Mouse (Mus musculus) kidney, postnatal 0 days (tissue): Measurements from ENCODE around the gene Map4k2. TPM values are rescaled to one million over a fixed set of nuclear protein-coding genes. Genes with fewer than 3 reads are reported as not detected.

Experiments
- ATAC-seq: fragments of 200-750 bp; cut with Nextera tagmentation; replicated peaks from 2 replicates; pipeline ENCODE4 v1.8.0; 2017; ENCODE audit warnings: low read depth, moderate number of reproducible peaks, moderate TSS enrichment, moderate library complexity; ENCODE audit not compliant: low FRiP score
- DNase-seq: peaks from one replicate; pipeline ENCODE4 v3.0.0-alpha.2; 2016; ENCODE audit warnings: low spot score
- H3K27ac ChIP-seq: fragments of 300-500 bp; sonication (generic); 2 replicates; pipeline ENCODE4 v1.5.1; 2014; ENCODE audit warnings: mild to moderate bottlenecking
- H3K27me3 ChIP-seq: fragments of 300-500 bp; sonication (generic); 2 replicates; pipeline ENCODE4 v1.6.1; 2014; ENCODE audit warnings: low read length, mixed read lengths; ENCODE audit not compliant: insufficient read depth
- H3K36me3 ChIP-seq: fragments of 300-500 bp; sonication (generic); 2 replicates; pipeline ENCODE4 v1.6.1; 2014; ENCODE audit warnings: low read length, mixed read lengths; ENCODE audit not compliant: insufficient read depth
- H3K4me1 ChIP-seq: fragments of 300-500 bp; sonication (generic); replicated peaks from 2 replicates; pipeline ENCODE4 v1.6.1; 2014; ENCODE audit warnings: antibody characterized with exemption, low read length, mixed read lengths; ENCODE audit not compliant: insufficient read depth
- H3K4me2 ChIP-seq: fragments of 300-500 bp; sonication (generic); 2 replicates; pipeline ENCODE4 v1.6.1; 2014; ENCODE audit warnings: mild to moderate bottlenecking, low read length, moderate library complexity, mixed read lengths
- H3K4me3 ChIP-seq: fragments of 300-500 bp; sonication (generic); replicated peaks from 2 replicates; pipeline ENCODE4 v1.5.1; 2014; ENCODE audit warnings: low read depth, low read length
- H3K9ac ChIP-seq: fragments of 300-500 bp; sonication (generic); 2 replicates; pipeline ENCODE4 v1.6.1; 2014; ENCODE audit warnings: low read depth, low read length
- H3K9me3 ChIP-seq: fragments of 300-500 bp; sonication (generic); replicated peaks from 2 replicates; pipeline ENCODE4 v1.6.1; 2016; ENCODE audit warnings: low read length, inconsistent platforms, mixed read lengths
- CTCF ChIP-seq: IDR thresholded peaks from 2 replicates; pipeline ENCODE4 v1.5.1; 2016; ENCODE audit warnings: antibody characterized with exemption, low read depth, mild to moderate bottlenecking, moderate library complexity
- WGBS: fragments of 180-500 bp; shearing (Covaris S2); extraction: QIAGEN DNeasy Blood & Tissue Kit; methylation state at CpG from one replicate; pipeline ENCODE4 v1.1.7; 2014; 5-methylcytosine and 5-hydroxymethylcytosine counted together
- polyA plus RNA-seq: library from polyadenylated mRNA; unstranded; fragments of >200 nt; fragmentation: Nextera tagmentation; extraction: Ambion mirVana; gene quantifications from 2 replicates; pipeline ENCODE4 v1.2.1, GENCODE M21; 2015

Gene Map4k2
- polyA plus RNA-seq, 1 experiment from 2014 or later = 12.2 TPM

DNA sequence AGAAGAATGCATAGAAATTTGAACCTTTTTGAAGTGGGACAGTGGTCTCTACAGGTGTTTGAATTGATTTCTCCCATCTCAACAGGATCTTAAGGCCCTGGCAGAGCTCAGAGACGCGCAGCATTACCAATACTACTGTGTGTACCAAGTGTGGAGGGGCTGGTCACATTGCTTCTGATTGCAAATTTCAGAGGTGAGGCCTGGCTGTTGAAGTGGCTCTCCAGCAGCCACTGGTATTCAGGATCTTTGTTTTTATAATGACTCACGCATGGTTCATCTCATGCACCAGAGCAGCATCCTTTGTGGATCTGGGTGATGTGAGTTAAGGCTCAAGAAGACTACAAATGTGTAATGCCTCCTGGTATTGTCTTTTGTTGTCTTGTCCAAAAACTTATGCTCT, 31.5 kb downstream of the Map4k2 start:
- H3K4me3 ChIP-seq = no peak overlapping the region

GRCm38 (mm10) chr19:6373539-6374400, 32.8 kb downstream of the Map4k2 start:
- WGBS = 64% methylated on average over 12 of the region's 12 CpGs
- ATAC-seq (peak; percentile 7; the same call in 1 of the 2 replicates), DNase-seq (peak; percentile 82)
- Histone ChIP-seq H3K27ac (no peak overlapping the region), H3K9me3 (no peaks in the 10 kb centered on the region), H3K36me3 (peaks cover 80% of the 10 kb centered on the region), H3K27me3 (no peaks in the 10 kb centered on the region), H3K4me3 (no peak overlapping the region), H3K9ac (no peak overlapping the region), H3K4me1 (no peaks in the 10 kb centered on the region), H3K4me2 (no peak overlapping the region)
- peak; percentile 81 for TF ChIP-seq CTCF

More for the DNA sequence above, 31.5 kb downstream of the Map4k2 start:
- no peaks in the 10 kb centered on the region for H3K9me3 ChIP-seq
- ATAC-seq (no peak), DNase-seq (no peak)
- H3K27me3 ChIP-seq = no peaks in the 10 kb centered on the region
- H3K9ac ChIP-seq = no peak overlapping the region
- WGBS = 95% methylated on average over 3 of the region's 3 CpGs
- H3K27ac ChIP-seq = no peak overlapping the region
- no peak overlapping the region for H3K4me2 ChIP-seq
- no peaks in the 10 kb centered on the region for H3K4me1 ChIP-seq
- peaks cover 91% of the 10 kb centered on the region for H3K36me3 ChIP-seq
- TF ChIP-seq CTCF = no peak

- no peak overlapping the region for H3K4me3 ChIP-seq
- no peaks in the 10 kb centered on the region for H3K27me3 ChIP-seq
- no peaks in the 10 kb centered on the region for H3K9me3 ChIP-seq
- no peaks in the 10 kb centered on the region for H3K4me1 ChIP-seq
- H3K27ac ChIP-seq = no peak overlapping the region
- no peak overlapping the region for H3K9ac ChIP-seq
- ATAC-seq = no peak
- H3K4me2 ChIP-seq = no peak overlapping the region
- WGBS = 99% methylated on average over 10 of the region's 10 CpGs
- no peak for DNase-seq
- H3K36me3 ChIP-seq = peaks cover 75% of the 10 kb centered on the region
- no peak for TF ChIP-seq CTCF
Observed at GRCm38 (mm10) chr19:6374571-6374970, 33.6 kb downstream of the Map4k2 start.

DNA sequence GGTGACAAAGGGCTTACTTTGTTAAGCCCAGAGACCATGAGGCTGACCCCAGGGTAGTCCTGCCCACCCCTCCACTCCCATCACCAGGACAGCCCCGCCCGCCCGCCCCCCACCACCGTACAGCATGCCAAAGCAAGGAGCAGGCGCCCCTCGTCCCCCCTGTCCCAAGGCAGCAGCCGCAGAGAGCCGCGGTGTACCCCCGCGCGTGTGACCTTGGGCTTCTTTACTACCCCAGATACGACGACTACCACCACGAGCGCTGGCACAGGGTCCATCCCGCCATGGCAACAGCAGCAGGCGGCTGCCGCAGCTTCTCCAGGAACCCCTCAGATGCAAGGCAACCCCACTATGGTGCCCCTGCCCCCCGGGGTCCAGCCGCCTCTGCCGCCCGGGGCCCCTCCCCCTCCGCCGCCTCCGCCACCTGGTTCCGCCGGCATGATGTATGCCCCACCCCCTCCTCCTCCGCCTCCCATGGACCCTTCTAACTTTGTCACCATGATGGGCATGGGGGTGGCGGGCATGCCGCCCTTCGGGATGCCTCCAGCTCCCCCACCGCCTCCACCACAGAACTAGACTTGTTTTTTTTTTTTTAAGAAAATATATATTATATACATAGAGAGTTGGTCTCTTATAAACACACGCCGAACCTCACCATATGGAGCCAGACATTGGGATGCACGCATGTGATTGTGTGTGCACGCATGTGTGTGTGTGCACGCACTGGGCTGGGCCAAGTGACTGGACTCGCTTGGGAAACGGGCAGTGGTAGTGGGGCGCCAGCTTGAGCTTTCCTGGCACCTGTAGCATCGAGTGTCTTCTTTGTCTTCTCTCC, 34.7 kb downstream of the Map4k2 start:
- no peak; the same call in 1 of the 2 replicates for ATAC-seq
- no peak overlapping the region for H3K4me3 ChIP-seq
- WGBS = 91% methylated on average over 36 of the region's 42 CpGs
- H3K27ac ChIP-seq = no peak overlapping the region
- H3K9ac ChIP-seq = no peak overlapping the region
- TF ChIP-seq CTCF = no peak
- H3K4me1 ChIP-seq = no peaks in the 10 kb centered on the region
- no peak for DNase-seq
- no peak overlapping the region for H3K4me2 ChIP-seq
- H3K36me3 ChIP-seq = peaks cover 67% of the 10 kb centered on the region
- no peaks in the 10 kb centered on the region for H3K27me3 ChIP-seq
- H3K9me3 ChIP-seq = no peaks in the 10 kb centered on the region

- Histone ChIP-seq H3K4me3 (no peak overlapping the region), H3K27me3 (no peaks in the 10 kb centered on the region), H3K4me1 (no peaks in the 10 kb centered on the region), H3K36me3 (peaks cover 61% of the 10 kb centered on the region), H3K27ac (no peak overlapping the region), H3K4me2 (no peak overlapping the region), H3K9ac (no peak overlapping the region), H3K9me3 (no peaks in the 10 kb centered on the region)
- DNase-seq (peak; percentile 55), ATAC-seq (no peak)
- peak; percentile 71 for TF ChIP-seq CTCF
- 76% methylated on average over 14 of the region's 14 CpGs for WGBS
Observed at GRCm38 (mm10) chr19:6376255-6376564, 35.3 kb downstream of the Map4k2 start.

DNA sequence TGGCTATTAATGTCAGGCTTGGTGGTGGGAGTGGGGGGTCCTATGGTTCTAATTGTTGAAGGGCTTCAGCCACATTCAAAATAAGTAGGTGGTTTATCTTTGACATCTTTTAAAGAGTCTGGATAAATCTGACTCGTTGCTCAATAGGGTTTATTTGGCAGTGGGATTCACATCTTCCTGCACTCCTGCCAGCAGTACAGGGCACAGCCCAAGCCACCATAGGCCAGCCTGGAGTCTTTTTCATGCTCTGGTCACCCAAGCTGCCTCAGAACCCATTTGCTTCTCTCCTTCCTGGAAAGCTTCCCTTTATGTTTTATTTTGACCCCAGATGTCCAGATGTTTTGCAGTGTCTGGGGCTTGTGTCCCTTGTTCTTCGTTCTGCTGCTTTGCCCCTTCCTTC, 35.7 kb downstream of the Map4k2 start:
- H3K27ac ChIP-seq = no peak overlapping the region
- no peak overlapping the region for H3K4me2 ChIP-seq
- no peak for TF ChIP-seq CTCF
- H3K9ac ChIP-seq = no peak overlapping the region
- no peaks in the 10 kb centered on the region for H3K4me1 ChIP-seq
- no peak overlapping the region for H3K4me3 ChIP-seq
- no peaks in the 10 kb centered on the region for H3K9me3 ChIP-seq
- no peaks in the 10 kb centered on the region for H3K27me3 ChIP-seq
- DNase-seq (no peak), ATAC-seq (no peak)
- peaks cover 58% of the 10 kb centered on the region for H3K36me3 ChIP-seq
- 78% methylated on average over 2 of the region's 2 CpGs for WGBS
